Comparison of ENCODE assay signal across 8 mouse cellular contexts in genomic region chr11:120510375-120511030, GRCm38 (mm10). TPM values are rescaled to one million over a fixed set of nuclear protein-coding genes. Genes with fewer than 3 reads are reported as not detected.
DNase-seq lines count a peak whose midpoint lies in the region.

No protein-coding gene starts in this region.

- peak overlapping the region; percentile 42 for H3K4me3 ChIP-seq in hindbrain, embryonic 10.5 days
- H3K4me3 ChIP-seq in megakaryocyte, embryonic 14.5 days (replicated peaks), result peak overlapping the region; percentile 90

- DNase-seq in embryo, embryonic 11 days, result peak; percentile 36
- DNase-seq in embryo, embryonic 10 days (ENCODE audit: low spot score), result no peak
- DNase-seq in T-cell, adult 2 months (ENCODE audit: low spot score), result peak; percentile 20
- DNase-seq in hindbrain, embryonic 10.5 days (ENCODE audit: low spot score), result no peak
- peak; percentile 58 for DNase-seq in thymus, postnatal 14 days
- DNase-seq in frontal cortex, postnatal 10 days (ENCODE audit: low spot score in 2 of 2), result no peak
- DNase-seq in adrenal gland, adult (ENCODE audit: inconsistent age in 2 of 2, low spot score in 1 of 2), result no peak

- WGBS in hindbrain, embryonic 10.5 days, result 7% methylated on average over 16 of the region's 16 CpGs

- H3K27ac ChIP-seq in hindbrain, embryonic 10.5 days, result peak overlapping the region; percentile 76

- no peaks in the 10 kb centered on the region for H3K27me3 ChIP-seq in hindbrain, embryonic 10.5 days (ENCODE audit: insufficient read depth, poor library complexity, severe bottlenecking)
- H3K27me3 ChIP-seq in megakaryocyte, embryonic 14.5 days (replicated peaks), result peaks cover 1% of the 10 kb centered on the region

- H3K9me3 ChIP-seq in hindbrain, embryonic 10.5 days, result no peaks in the 10 kb centered on the region
- H3K9me3 ChIP-seq in megakaryocyte, embryonic 14.5 days, result no peaks in the 10 kb centered on the region

- H3K36me3 ChIP-seq in hindbrain, embryonic 10.5 days, result no peaks in the 10 kb centered on the region
- H3K36me3 ChIP-seq in megakaryocyte, embryonic 14.5 days (replicated peaks; ENCODE audit: low read length), result no peaks in the 10 kb centered on the region

- H3K4me1 ChIP-seq in hindbrain, embryonic 10.5 days (replicated peaks), result peaks cover 27% of the 10 kb centered on the region
- H3K4me1 ChIP-seq in megakaryocyte, embryonic 14.5 days, result peaks cover 75% of the 10 kb centered on the region

RNA-seq across cellular contexts. Expression of gene Slc25a10, which starts 18.9 kb away (rescaled TPM):
- 50.6 and 53.3 TPM in 2 replicates for polyA plus RNA-seq in hindbrain, embryonic 10.5 days (2016; fragmentation: Nextera tagmentation; extraction: Ambion mirVana)
- polyA plus RNA-seq in megakaryocyte, embryonic 14.5 days (2012; ENCODE audit: insufficient read depth, low replicate concordance), result 47.3 and 132 TPM in 2 replicates

RNA-seq across cellular contexts. Expression of gene Gcgr, which starts 20.0 kb away (rescaled TPM):
- polyA plus RNA-seq in hindbrain, embryonic 10.5 days (2016; fragmentation: Nextera tagmentation; extraction: Ambion mirVana), result 0.14 and 0.17 TPM in 2 replicates
- polyA plus RNA-seq in megakaryocyte, embryonic 14.5 days (2012; ENCODE audit: insufficient read depth, low replicate concordance), result not detected in 2 replicates

RNA-seq across cellular contexts. Expression of gene Mrpl12, which starts 26.1 kb away (rescaled TPM):
- polyA plus RNA-seq in hindbrain, embryonic 10.5 days (2016; fragmentation: Nextera tagmentation; extraction: Ambion mirVana), result 171 and 186 TPM in 2 replicates
- 217 and 285 TPM in 2 replicates for polyA plus RNA-seq in megakaryocyte, embryonic 14.5 days (2012; ENCODE audit: insufficient read depth, low replicate concordance)

RNA-seq across cellular contexts. Expression of gene Mcrip1, which starts 39.0 kb away (rescaled TPM):
- 219 and 261 TPM in 2 replicates for polyA plus RNA-seq in hindbrain, embryonic 10.5 days (2016; fragmentation: Nextera tagmentation; extraction: Ambion mirVana)
- polyA plus RNA-seq in megakaryocyte, embryonic 14.5 days (2012; ENCODE audit: insufficient read depth, low replicate concordance), result 227 and 338 TPM in 2 replicates

RNA-seq across cellular contexts. Expression of gene Ppp1r27, which starts 40.4 kb away (rescaled TPM):
- 0.27 TPM in 1 of 2 replicates, not detected in the other for polyA plus RNA-seq in hindbrain, embryonic 10.5 days (2016; fragmentation: Nextera tagmentation; extraction: Ambion mirVana)
- 0.25 TPM in 1 of 2 replicates, not detected in the other for polyA plus RNA-seq in megakaryocyte, embryonic 14.5 days (2012; ENCODE audit: insufficient read depth, low replicate concordance)

Comparison
In these comparisons a context has a peak if more than half of its experiments do, and no peak if none do; other contexts are left out.
1. DNase-seq: peak in embryo, embryonic 11 days (single experiment), T-cell, adult 2 months (single experiment) and thymus, postnatal 14 days (single experiment); none in embryo, embryonic 10 days (single experiment), hindbrain, embryonic 10.5 days (single experiment), frontal cortex, postnatal 10 days (0 of 2) and adrenal gland, adult (0 of 2).